Mouse (Mus musculus): Measurements from ENCODE around the gene Grid1. TPM values are rescaled to one million over a fixed set of nuclear protein-coding genes. Genes with fewer than 3 reads are reported as not detected.
A peak's percentile ranks its signal among the peaks of the same experiment; 100 is the strongest.

The Grid1 gene
- polyA plus RNA-seq, 1 experiment from 2014 or later = 5.2 TPM

GRCm38 (mm10) chr14:35575285-35575684 lies 755.4 kb downstream of the Grid1 start:
- no peaks in the 10 kb centered on the region for H3K36me3 ChIP-seq
- H3K27ac ChIP-seq (replicated peaks) = no peak overlapping the region
- 49% methylated on average over 6 of the region's 6 CpGs for WGBS
- no peak overlapping the region for H3K4me3 ChIP-seq
- no peak for ATAC-seq (ENCODE audit: low read depth)
- no peaks in the 10 kb centered on the region for H3K9me3 ChIP-seq
- no peaks in the 10 kb centered on the region for H3K4me1 ChIP-seq (replicated peaks)
- H3K27me3 ChIP-seq = no peaks in the 10 kb centered on the region
- H3K4me2 ChIP-seq = no peak overlapping the region
- no peak overlapping the region for H3K9ac ChIP-seq

GRCm38 (mm10) chr14:35625749-35626148 lies 805.8 kb downstream of the Grid1 start:
- Histone ChIP-seq H3K9me3 (no peaks in the 10 kb centered on the region; the same call in 1 of the 2 replicates), H3K4me3 (no peak overlapping the region), H3K4me1 (replicated peaks) (no peaks in the 10 kb centered on the region), H3K27me3 (no peaks in the 10 kb centered on the region), H3K36me3 (no peaks in the 10 kb centered on the region), H3K4me2 (no peak overlapping the region), H3K9ac (no peak overlapping the region), H3K27ac (replicated peaks) (no peak overlapping the region)
- WGBS = 91% methylated on average over 5 of the region's 5 CpGs
- no peak for ATAC-seq (ENCODE audit: low read depth)

MicroRNAs encoded within 50 kb of the gene (microRNA counts, 519-probe panel; counts per million panel counts)
- 1,774 counts per million, percentile 11 among the panel's probes with 10 or more counts for microRNA mmu-miR-346

Small RNAs within 50 kb of the gene (microRNA-seq; reads per million reads assigned to microRNA genes)
- 99.3 reads per million, percentile 55 among the genes with 10 or more reads in this experiment for gene Mir346

Other genes with a start within 250 kb of the Grid1 start
- 0.87 and 1.3 TPM in 2 replicates for gene Ldb3, start 231.4 kb upstream of the Grid1 start, polyA plus RNA-seq (2015; fragmentation: Nextera tagmentation; extraction: Ambion mirVana)
- not detected in 2 replicates for gene Opn4, start 220.0 kb upstream of the Grid1 start, polyA plus RNA-seq (2015; fragmentation: Nextera tagmentation; extraction: Ambion mirVana)
- gene Wapl, start 146.2 kb upstream of the Grid1 start, polyA plus RNA-seq (2015; fragmentation: Nextera tagmentation; extraction: Ambion mirVana) = 18.3 and 21.2 TPM in 2 replicates